Mouse (Mus musculus): ENCODE data around the gene Vmn2r109. TPM values are rescaled to one million over a fixed set of nuclear protein-coding genes. Genes with fewer than 3 reads are reported as not detected.
"Not testable (repeated sequence)": the region's sequence is repeated elsewhere in the genome, so short reads cannot be mapped to it uniquely, and the experiment has no call there.

The Vmn2r109 gene
- not detected in 2 replicates for polyA plus RNA-seq (2014; fragmentation: Nextera tagmentation; extraction: Ambion mirVana)

DNA sequence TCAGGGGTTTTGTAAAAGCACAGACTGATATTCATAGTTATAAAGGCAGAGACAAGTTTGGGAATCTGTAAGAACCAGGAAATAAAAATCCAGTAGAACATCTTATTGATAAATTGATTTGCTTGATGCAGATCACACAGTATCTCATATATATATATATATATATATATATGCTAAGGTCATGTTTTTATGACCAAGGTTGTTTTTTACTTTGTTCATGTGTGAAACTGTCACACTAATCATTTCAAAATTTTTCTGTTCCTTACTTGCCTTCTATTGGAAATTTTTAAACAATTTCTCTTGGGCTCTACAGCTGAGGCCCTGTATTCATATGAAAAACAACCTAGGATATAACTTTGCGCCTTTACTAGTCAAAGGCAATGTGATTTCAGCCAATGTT lies at the start of gene Vmn2r109:
Vmn2r109 (minus strand) TSS at position 101 of the 400 bp plus-strand sequence.
- Histone ChIP-seq H3K4me3 (ENCODE audit: low read depth, low read length) (no peak within 1 kb of the TSS), H3K9ac (replicated peaks; ENCODE audit: low read length) (no peak within 1 kb of the TSS), H3K9me3 (replicated peaks; ENCODE audit: control insufficient read depth, low read length) (no peaks in the 10 kb centered on the region), H3K4me1 (ENCODE audit: control insufficient read depth, insufficient read depth, low read length) (no peaks in the 10 kb centered on the region), H3K4me2 (ENCODE audit: low read depth, low read length) (no peak within 1 kb of the TSS), H3K36me3 (replicated peaks; ENCODE audit: control insufficient read depth, insufficient read depth, low read depth, low read length) (no peaks in the 10 kb centered on the region), H3K27me3 (ENCODE audit: control insufficient read depth, insufficient read depth, low read length) (no peaks in the 10 kb centered on the region), H3K27ac (replicated peaks; ENCODE audit: low read depth, low read length) (no peak within 1 kb of the TSS)
- DNase-seq (ENCODE audit: low spot score): no peak
- WGBS: 86% methylated on average over 1 of the region's 1 CpGs
- ATAC-seq (replicated peaks; ENCODE audit: insufficient number of reproducible peaks, low FRiP score, low TSS enrichment, low read depth): no peak

DNA sequence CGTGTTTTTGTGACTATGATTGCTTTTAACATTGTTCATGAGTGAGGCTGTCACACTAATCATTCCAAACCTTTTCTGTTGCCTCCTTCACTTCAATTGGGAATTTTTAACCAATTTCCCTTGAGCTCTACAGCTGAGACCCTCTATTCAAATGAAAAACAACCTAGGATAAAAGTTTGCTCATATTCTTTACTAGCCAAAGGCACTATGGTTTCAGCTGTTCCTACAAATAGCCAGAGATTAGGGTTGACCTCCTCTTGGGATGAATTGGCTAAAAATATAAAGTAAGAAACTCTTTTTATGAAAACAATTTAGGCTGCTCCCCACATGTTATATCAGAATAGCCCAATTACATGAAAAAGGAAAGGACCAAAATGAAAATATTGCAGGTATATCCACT lies 31.8 kb upstream of the Vmn2r109 start, which contains the start of gene Vmn2r110:
Vmn2r110 (minus strand) TSS at position 101 of the 400 bp plus-strand sequence.
- Histone ChIP-seq H3K27me3 (ENCODE audit: control insufficient read depth, insufficient read depth, low read length) (no peaks in the 10 kb centered on the region), H3K4me1 (ENCODE audit: control insufficient read depth, insufficient read depth, low read length) (no peaks in the 10 kb centered on the region), H3K9ac (replicated peaks; ENCODE audit: low read length) (no peak within 1 kb of the TSS), H3K27ac (replicated peaks; ENCODE audit: low read depth, low read length) (no peak within 1 kb of the TSS), H3K36me3 (replicated peaks; ENCODE audit: control insufficient read depth, insufficient read depth, low read depth, low read length) (no peaks in the 10 kb centered on the region), H3K9me3 (replicated peaks; ENCODE audit: control insufficient read depth, low read length) (no peaks in the 10 kb centered on the region), H3K4me3 (ENCODE audit: low read depth, low read length) (no peak within 1 kb of the TSS), H3K4me2 (ENCODE audit: low read depth, low read length) (no peak within 1 kb of the TSS)
- ATAC-seq (replicated peaks; ENCODE audit: insufficient number of reproducible peaks, low FRiP score, low TSS enrichment, low read depth) (no peak), DNase-seq (ENCODE audit: low spot score) (no peak)
- WGBS: 49% methylated on average over 1 of the region's 1 CpGs

DNA sequence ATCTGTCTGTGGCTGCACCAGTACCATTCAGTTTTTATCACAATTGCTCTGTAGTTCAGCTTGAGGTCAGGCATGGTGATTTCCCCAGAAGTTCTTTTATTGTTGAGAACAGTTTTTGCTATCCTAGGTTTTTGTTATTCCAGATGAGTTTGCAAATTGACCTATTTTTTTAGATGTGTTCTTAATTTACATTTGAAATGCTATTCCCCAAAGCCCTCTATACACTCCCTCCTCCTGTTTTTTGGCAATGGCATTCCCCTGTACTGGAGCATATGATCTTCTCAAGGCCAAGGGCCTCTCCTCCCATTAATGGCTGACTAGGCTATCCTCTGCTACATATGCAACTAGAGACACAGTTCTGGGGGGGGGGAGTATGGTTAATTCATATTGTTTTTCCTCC lies 56.3 kb downstream of the Vmn2r109 start:
- H3K36me3 ChIP-seq (replicated peaks; ENCODE audit: control insufficient read depth, insufficient read depth, low read depth, low read length); H3K9me3 ChIP-seq (replicated peaks; ENCODE audit: control insufficient read depth, low read length); H3K27ac ChIP-seq (replicated peaks; ENCODE audit: low read depth, low read length); ATAC-seq (replicated peaks; ENCODE audit: insufficient number of reproducible peaks, low FRiP score, low TSS enrichment, low read depth); H3K4me3 ChIP-seq (ENCODE audit: low read depth, low read length); H3K27me3 ChIP-seq (ENCODE audit: control insufficient read depth, insufficient read depth, low read length); H3K4me1 ChIP-seq (ENCODE audit: control insufficient read depth, insufficient read depth, low read length); DNase-seq (ENCODE audit: low spot score); H3K9ac ChIP-seq (replicated peaks; ENCODE audit: low read length); H3K4me2 ChIP-seq (ENCODE audit: low read depth, low read length): not testable (repeated sequence)

DNA sequence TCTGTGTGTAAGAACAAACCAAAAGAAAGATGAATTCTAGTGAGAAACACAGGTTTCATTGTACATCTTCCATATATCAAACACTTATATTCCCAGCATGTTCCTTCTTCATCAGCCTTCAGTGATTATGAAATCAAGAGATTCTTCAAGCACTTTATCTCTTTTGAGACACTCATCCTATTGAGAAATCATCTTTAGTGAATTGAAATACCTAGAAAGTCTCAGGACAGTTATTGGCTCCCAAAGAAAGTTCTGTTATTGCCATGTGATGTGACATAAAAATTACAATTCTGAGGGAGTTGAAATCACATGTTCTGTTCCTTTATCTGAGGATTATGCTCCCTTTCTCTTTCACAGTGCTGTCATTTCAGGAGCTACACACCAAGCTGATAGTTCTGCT lies 66.7 kb downstream of the Vmn2r109 start, which contains the start of gene Vmn1r225:
Vmn1r225 (plus strand) TSS at position 301 of the 400 bp plus-strand sequence.
- Histone ChIP-seq H3K9me3 (replicated peaks; ENCODE audit: control insufficient read depth, low read length) (no peaks in the 10 kb centered on the region), H3K4me3 (ENCODE audit: low read depth, low read length) (no peak within 1 kb of the TSS)
- DNase-seq (ENCODE audit: low spot score): no peak

More for the DNA sequence above, 66.7 kb downstream of the Vmn2r109 start, which contains the start of gene Vmn1r225:
- Histone ChIP-seq H3K36me3 (replicated peaks; ENCODE audit: control insufficient read depth, insufficient read depth, low read depth, low read length) (no peaks in the 10 kb centered on the region), H3K27ac (replicated peaks; ENCODE audit: low read depth, low read length) (no peak within 1 kb of the TSS), H3K4me1 (ENCODE audit: control insufficient read depth, insufficient read depth, low read length) (no peaks in the 10 kb centered on the region), H3K4me2 (ENCODE audit: low read depth, low read length) (no peak within 1 kb of the TSS), H3K27me3 (ENCODE audit: control insufficient read depth, insufficient read depth, low read length) (no peaks in the 10 kb centered on the region), H3K9ac (replicated peaks; ENCODE audit: low read length) (no peak within 1 kb of the TSS)
- ATAC-seq (replicated peaks; ENCODE audit: insufficient number of reproducible peaks, low FRiP score, low TSS enrichment, low read depth): no peak

Other genes with a start within 250 kb of the Vmn2r109 start
- not detected in 2 replicates for gene Vmn2r107, start 219.5 kb downstream of the Vmn2r109 start, polyA plus RNA-seq (2014; fragmentation: Nextera tagmentation; extraction: Ambion mirVana)
- gene Vmn1r224, start 150.6 kb downstream of the Vmn2r109 start, polyA plus RNA-seq (2014; fragmentation: Nextera tagmentation; extraction: Ambion mirVana): not detected in 2 replicates
- gene Vmn2r108, start 83.4 kb downstream of the Vmn2r109 start, polyA plus RNA-seq (2014; fragmentation: Nextera tagmentation; extraction: Ambion mirVana): not detected in 2 replicates
- gene Vmn1r225, start 66.6 kb downstream of the Vmn2r109 start, polyA plus RNA-seq (2014; fragmentation: Nextera tagmentation; extraction: Ambion mirVana): not detected in 2 replicates
- gene Vmn2r110, start 31.7 kb upstream of the Vmn2r109 start, polyA plus RNA-seq (2014; fragmentation: Nextera tagmentation; extraction: Ambion mirVana): 0.04 and 0.06 TPM in 2 replicates
- gene Fpr-rs3, start 60.1 kb upstream of the Vmn2r109 start, polyA plus RNA-seq (2014; fragmentation: Nextera tagmentation; extraction: Ambion mirVana): not detected in 2 replicates
- gene Vmn1r226, start 118.1 kb upstream of the Vmn2r109 start, polyA plus RNA-seq (2014; fragmentation: Nextera tagmentation; extraction: Ambion mirVana): not detected in 2 replicates
- gene Vmn1r227, start 165.1 kb upstream of the Vmn2r109 start, polyA plus RNA-seq (2014; fragmentation: Nextera tagmentation; extraction: Ambion mirVana): not detected in 2 replicates
- not detected in 2 replicates for gene Vmn1r228, start 221.4 kb upstream of the Vmn2r109 start, polyA plus RNA-seq (2014; fragmentation: Nextera tagmentation; extraction: Ambion mirVana)
- not detected in 2 replicates for gene Vmn1r229, start 246.8 kb upstream of the Vmn2r109 start, polyA plus RNA-seq (2014; fragmentation: Nextera tagmentation; extraction: Ambion mirVana)